ENCODE assay signal across 15 mouse cellular contexts in the genomic region with DNA sequence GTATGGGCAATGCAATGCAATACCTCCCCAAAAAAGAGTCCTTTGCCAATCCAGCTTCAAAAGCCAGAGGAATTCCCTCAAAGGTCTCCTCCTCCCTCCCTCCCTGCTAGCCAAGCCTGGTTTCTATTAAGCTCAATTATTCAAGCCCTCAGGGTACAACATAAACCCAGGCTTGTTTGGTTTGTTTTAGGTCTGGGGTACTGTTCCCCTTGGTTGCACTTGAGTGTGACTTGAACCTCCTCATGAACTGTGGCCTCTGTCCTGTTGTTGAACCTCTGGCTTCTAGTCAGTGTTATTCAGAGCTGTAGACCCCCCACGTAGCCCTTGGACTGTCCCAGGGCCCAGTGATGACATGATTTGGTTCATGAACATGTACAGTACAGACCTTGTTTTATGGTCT.
DNase-seq lines count a peak whose midpoint lies in the region; ATAC-seq lines count a peak whose summit lies in the region.
"Had no signal": no experiment of that assay in that cellular context is flagged by ENCODE, and none has a peak within 500 bp of the region (broad histone marks: within the 10 kb centered on the region; RNA-seq: fewer than 3 reads in every experiment).

No protein-coding gene starts in this region.

- no peak overlapping the region for H3K9ac ChIP-seq in heart, embryonic 12.5 days
- H3K9ac ChIP-seq in liver, embryonic 11.5 days (ENCODE audit: low read depth, low read length) = no peak overlapping the region
- H3K9ac ChIP-seq: forebrain, embryonic 12.5 days; liver, postnatal 0 days had no signal

- ATAC-seq in heart, embryonic 12.5 days (ENCODE audit: insufficient number of reproducible peaks, low FRiP score) = no peak
- ATAC-seq in liver, embryonic 11.5 days (replicated peaks; ENCODE audit: low FRiP score) = no peak
- ATAC-seq: liver, postnatal 0 days; midbrain, embryonic 16.5 days had no signal

- H3K9me3 ChIP-seq in heart, embryonic 10.5 days = no peaks in the 10 kb centered on the region
- no peaks in the 10 kb centered on the region for H3K9me3 ChIP-seq in heart, embryonic 12.5 days (replicated peaks)
- H3K9me3 ChIP-seq in liver, embryonic 11.5 days (ENCODE audit: control insufficient read depth, low read length) = no peaks in the 10 kb centered on the region
- H3K9me3 ChIP-seq: forebrain, embryonic 12.5 days had no signal

- no peaks in the 10 kb centered on the region for H3K27me3 ChIP-seq in heart, embryonic 10.5 days (ENCODE audit: insufficient read depth, poor library complexity, severe bottlenecking)
- no peaks in the 10 kb centered on the region for H3K27me3 ChIP-seq in heart, embryonic 12.5 days (replicated peaks)
- no peaks in the 10 kb centered on the region for H3K27me3 ChIP-seq in liver, embryonic 11.5 days (replicated peaks; ENCODE audit: control insufficient read depth, insufficient read depth, low read length)
- H3K27me3 ChIP-seq: forebrain, embryonic 12.5 days had no signal

- 68% methylated on average over 1 of the region's 1 CpGs for WGBS in heart, embryonic 10.5 days
- WGBS in heart, embryonic 12.5 days = 67% methylated on average over 1 of the region's 1 CpGs
- WGBS in liver, embryonic 11.5 days = 65% methylated on average over 1 of the region's 1 CpGs

- H3K4me3 ChIP-seq in heart, embryonic 10.5 days = no peak overlapping the region
- no peak overlapping the region for H3K4me3 ChIP-seq in heart, embryonic 12.5 days
- H3K4me3 ChIP-seq in liver, embryonic 11.5 days (ENCODE audit: low read depth, low read length) = no peak overlapping the region
- H3K4me3 ChIP-seq: forebrain, embryonic 12.5 days had no signal

- no peak for DNase-seq in heart, embryonic 10.5 days (ENCODE audit: low spot score)
- DNase-seq in 3T3-L1 (ENCODE audit: low read depth, low spot score) = peak; percentile 56
- peak; percentile 69 for DNase-seq in embryo, embryonic 10 days (ENCODE audit: low spot score)
- DNase-seq in forelimb bud, embryonic 11.5 days (ENCODE audit: low read depth, low spot score) = peak; percentile 88
- no peak for DNase-seq in layer of hippocampus, adult 9-10 months (ENCODE audit: low spot score)
- DNase-seq in urinary bladder, postnatal 14 days (ENCODE audit: low spot score) = no peak
- no peak for DNase-seq in liver, embryonic 11.5 days (ENCODE audit: low spot score)
- DNase-seq: adrenal gland, postnatal 14 days; cerebellum, adult 9-11 months; heart, postnatal 14 days; liver, postnatal 0 days; right cerebral cortex, postnatal 25 days had no signal

- no peak overlapping the region for H3K4me2 ChIP-seq in heart, embryonic 12.5 days
- H3K4me2 ChIP-seq in liver, embryonic 11.5 days = no peak overlapping the region
- H3K4me2 ChIP-seq: forebrain, embryonic 12.5 days had no signal

- 0 out of 2 replicates have a peak overlapping the region, but pooled peaks have one; percentile 22 for H3K27ac ChIP-seq in heart, embryonic 10.5 days
- H3K27ac ChIP-seq in heart, embryonic 12.5 days (ENCODE audit: poor library complexity, severe bottlenecking) = no peak overlapping the region
- H3K27ac ChIP-seq in liver, embryonic 11.5 days (ENCODE audit: low read depth, low read length) = no peak overlapping the region
- H3K27ac ChIP-seq: forebrain, embryonic 12.5 days had no signal

- H3K4me1 ChIP-seq in heart, embryonic 10.5 days = peaks cover 85% of the 10 kb centered on the region
- H3K4me1 ChIP-seq in heart, embryonic 12.5 days (replicated peaks) = peaks cover 87% of the 10 kb centered on the region
- peaks cover 47% of the 10 kb centered on the region for H3K4me1 ChIP-seq in liver, embryonic 11.5 days (replicated peaks; ENCODE audit: control insufficient read depth, insufficient read depth, low read length)

- H3K36me3 ChIP-seq in heart, embryonic 10.5 days = 0 out of 2 replicates have a peak, but pooled peaks cover 2% of the 10 kb centered on the region
- no peaks in the 10 kb centered on the region for H3K36me3 ChIP-seq in heart, embryonic 12.5 days
- H3K36me3 ChIP-seq in liver, embryonic 11.5 days (ENCODE audit: control insufficient read depth, insufficient read depth, low read length) = no peaks in the 10 kb centered on the region
- H3K36me3 ChIP-seq: forebrain, embryonic 12.5 days had no signal

Comparison
In these comparisons a context has a peak if more than half of its experiments do, and no peak if none do; other contexts are left out.
1. DNase-seq: peak in 3T3-L1 (single experiment), embryo, embryonic 10 days (single experiment) and forelimb bud, embryonic 11.5 days (single experiment); none in heart, embryonic 10.5 days (single experiment), layer of hippocampus, adult 9-10 months (single experiment), urinary bladder, postnatal 14 days (single experiment) and liver, embryonic 11.5 days (single experiment).